Mouse (Mus musculus): ENCODE measurements around the gene Mmp27. TPM values are rescaled to one million over a fixed set of nuclear protein-coding genes. Genes with fewer than 3 reads are reported as not detected.

Gene Mmp27
- polyA plus RNA-seq, 1 experiment from 2014 or later = not detected

- H3K9me3 ChIP-seq (replicated peaks; ENCODE audit: low read length) = no peaks in the 10 kb centered on the region
- H3K4me1 ChIP-seq (replicated peaks; ENCODE audit: insufficient read depth, low read length) = no peaks in the 10 kb centered on the region
- no peak within 1 kb of the TSS for H3K27ac ChIP-seq
- no peak within 1 kb of the TSS for H3K4me3 ChIP-seq (replicated peaks; ENCODE audit: low read depth, low read length)
- no peak within 1 kb of the TSS for H3K4me2 ChIP-seq (ENCODE audit: low read length)
- no peaks in the 10 kb centered on the region for H3K27me3 ChIP-seq (ENCODE audit: insufficient read depth, low read length)
- TF ChIP-seq CTCF (IDR thresholded peaks at IDR 0.05; ENCODE audit: low read depth) = no peak
- H3K9ac ChIP-seq (ENCODE audit: low read depth, low read length) = no peak within 1 kb of the TSS
- H3K36me3 ChIP-seq (ENCODE audit: insufficient read depth, low read length) = no peaks in the 10 kb centered on the region
- no peak for ATAC-seq (replicated peaks; ENCODE audit: low FRiP score, low read depth)
- no peak for DNase-seq (ENCODE audit: low spot score)
These were observed 56.7 kb downstream of the Mmp27 start, which contains the start of gene Mmp20 for GRCm38 (mm10) chr9:7627931-7628330. Gene Mmp20, plus strand, starts transcription at chr9:7628231.

Other genes starting within 250 kb of the Mmp27 start
- 0.06 TPM in 1 of 2 replicates, not detected in the other for gene Mmp12, start 227.0 kb upstream of the Mmp27 start, polyA plus RNA-seq (2015; fragmentation: Nextera tagmentation; extraction: Ambion mirVana)
- not detected in 2 replicates for gene Mmp1b, start 183.3 kb upstream of the Mmp27 start, polyA plus RNA-seq (2015; fragmentation: Nextera tagmentation; extraction: Ambion mirVana)
- gene Mmp3, start 125.6 kb upstream of the Mmp27 start, polyA plus RNA-seq (2015; fragmentation: Nextera tagmentation; extraction: Ambion mirVana) = not detected in 2 replicates
- gene Mmp10, start 69.0 kb upstream of the Mmp27 start, polyA plus RNA-seq (2015; fragmentation: Nextera tagmentation; extraction: Ambion mirVana) = 0.07 TPM in 1 of 2 replicates, not detected in the other
- 0.86 and 1.3 TPM in 2 replicates for gene Mmp8, start 12.9 kb upstream of the Mmp27 start, polyA plus RNA-seq (2015; fragmentation: Nextera tagmentation; extraction: Ambion mirVana)
- gene Mmp20, start 56.8 kb downstream of the Mmp27 start, polyA plus RNA-seq (2015; fragmentation: Nextera tagmentation; extraction: Ambion mirVana) = 0.13 and 0.20 TPM in 2 replicates
- 0.32 TPM in 1 of 2 replicates, not detected in the other for gene Mmp7, start 120.7 kb downstream of the Mmp27 start, polyA plus RNA-seq (2015; fragmentation: Nextera tagmentation; extraction: Ambion mirVana)
- gene Tmem123, start 192.6 kb downstream of the Mmp27 start, polyA plus RNA-seq (2015; fragmentation: Nextera tagmentation; extraction: Ambion mirVana) = 96.1 and 101 TPM in 2 replicates

Data from kidney, postnatal 0 days (tissue).